Mouse (Mus musculus): ENCODE data around the gene Polr3gl.

The Polr3gl gene

GRCm38 (mm10) chr3:96571336-96571735 is 22.6 kb downstream of the Polr3gl start:
- DNase-seq: no peak

GRCm38 (mm10) chr3:96570643-96571042 is 23.3 kb downstream of the Polr3gl start:
- DNase-seq: no peak

DNA sequence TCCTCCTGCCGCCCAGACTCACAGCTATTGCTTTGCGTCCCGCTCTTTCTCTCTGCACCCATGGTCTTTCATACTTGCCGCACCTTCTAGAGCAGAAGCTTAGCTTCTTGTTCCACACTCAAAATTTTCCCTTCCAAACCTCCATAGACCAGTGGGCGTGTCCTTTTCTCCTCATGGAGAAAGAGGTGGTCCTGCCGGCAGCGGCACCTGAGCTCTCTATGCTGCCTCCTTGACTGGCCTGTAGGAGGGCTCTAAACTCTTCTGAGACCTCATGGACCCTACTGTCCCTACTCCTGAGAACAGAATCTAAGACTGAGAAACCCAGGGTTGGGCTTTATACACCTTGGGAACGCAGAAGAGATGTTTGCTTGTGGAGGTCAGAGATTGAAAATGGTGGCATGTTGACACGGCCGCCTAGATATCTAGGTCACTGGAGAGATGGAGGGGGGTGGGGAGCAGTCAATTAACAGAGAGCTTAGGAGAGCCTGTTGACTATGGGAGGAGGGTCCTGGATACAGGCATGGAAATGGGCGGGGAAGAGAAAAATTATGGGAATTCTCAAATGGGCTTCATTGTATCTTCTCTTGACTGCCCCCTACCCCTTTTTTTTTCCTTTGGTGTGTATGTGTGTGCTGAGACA is 23.9 kb downstream of the Polr3gl start:
- DNase-seq: no peak

DNA sequence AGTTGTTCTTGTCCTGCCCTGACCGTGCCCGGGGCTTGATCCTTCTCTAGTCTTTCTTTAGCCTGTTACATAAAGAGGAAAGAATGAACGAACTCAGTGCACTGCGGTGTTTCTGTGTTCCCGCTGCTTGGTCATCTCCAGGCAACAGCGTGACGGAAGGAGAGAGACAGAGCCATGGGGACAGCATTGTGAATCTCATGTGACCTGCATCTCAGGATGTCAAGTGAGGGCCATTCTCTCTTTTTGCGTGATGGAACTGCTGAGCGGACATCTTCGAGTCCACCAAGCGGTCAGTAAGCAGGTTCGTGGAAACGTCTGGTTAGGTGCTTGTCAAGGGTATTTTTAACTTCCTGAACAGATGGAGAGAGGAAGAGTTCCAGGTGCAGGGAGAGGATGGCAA is 24.5 kb downstream of the Polr3gl start:
- DNase-seq: no peak

GRCm38 (mm10) chr3:96568605-96569004 is 25.4 kb downstream of the Polr3gl start:
- no peak for DNase-seq

DNA sequence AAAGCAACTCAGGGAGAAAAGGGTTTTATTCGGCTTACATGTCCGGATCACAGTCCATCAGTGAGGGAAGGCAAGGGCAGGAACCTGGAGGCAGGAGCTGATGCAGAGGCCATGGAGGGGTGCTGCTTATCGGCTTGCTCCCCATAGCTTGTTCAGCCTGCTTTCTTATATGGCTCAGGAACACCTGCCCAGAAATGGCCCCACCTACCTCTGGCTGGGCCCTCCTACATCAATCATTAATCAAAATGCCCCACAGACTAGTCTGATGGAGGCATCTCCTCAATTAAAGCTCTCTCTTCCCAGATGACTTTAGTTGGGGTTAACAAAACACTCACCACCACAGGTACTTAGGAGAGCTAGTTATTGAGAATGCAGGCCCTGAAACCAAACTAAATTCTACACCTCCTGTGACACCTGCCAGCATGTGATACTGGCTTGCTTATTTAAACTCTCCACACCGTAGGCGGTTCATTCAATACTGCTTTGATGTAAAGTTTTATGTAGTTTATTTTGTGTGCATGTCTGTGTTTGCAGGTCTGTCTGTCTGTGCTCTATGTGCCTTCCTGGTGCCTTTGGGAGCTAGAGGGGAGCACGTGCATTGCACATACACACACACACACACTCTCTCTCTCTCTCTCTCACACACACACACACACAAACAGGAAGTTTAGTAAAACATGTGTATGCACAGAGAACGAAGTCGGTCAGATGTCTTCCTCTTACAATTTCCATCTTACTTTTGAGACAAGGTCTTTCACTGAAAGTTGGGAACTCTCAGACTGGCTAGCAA is 27.1 kb downstream of the Polr3gl start:
- no peak for DNase-seq

GRCm38 (mm10) chr3:96565105-96565504 is 28.9 kb downstream of the Polr3gl start:
- no peak for DNase-seq

DNA sequence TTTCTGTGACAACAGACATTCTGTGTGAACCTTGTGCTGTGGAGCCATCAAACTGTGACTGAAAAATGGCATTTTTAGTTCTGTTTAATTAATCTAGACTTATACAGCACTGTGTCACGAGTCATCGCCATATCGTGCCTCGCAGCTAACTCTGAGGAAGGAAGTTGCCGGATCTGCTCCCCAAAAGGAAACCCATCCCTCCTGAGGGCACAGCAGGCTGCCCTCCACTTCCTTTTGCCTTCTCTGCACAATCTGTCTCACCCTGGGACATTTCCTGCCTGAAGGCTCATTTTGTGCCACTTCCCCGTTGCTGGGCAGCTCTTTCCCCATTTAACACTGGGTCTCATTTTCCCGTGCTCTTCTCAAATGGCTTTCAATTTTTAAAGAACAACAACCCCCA is 29.3 kb downstream of the Polr3gl start:
- DNase-seq: peak; percentile 71 to 75

GRCm38 (mm10) chr3:96563911-96564632 is 29.9 kb downstream of the Polr3gl start:
- no peak for DNase-seq

GRCm38 (mm10) chr3:96563267-96563666 is 30.7 kb downstream of the Polr3gl start:
- DNase-seq: no peak

DNA sequence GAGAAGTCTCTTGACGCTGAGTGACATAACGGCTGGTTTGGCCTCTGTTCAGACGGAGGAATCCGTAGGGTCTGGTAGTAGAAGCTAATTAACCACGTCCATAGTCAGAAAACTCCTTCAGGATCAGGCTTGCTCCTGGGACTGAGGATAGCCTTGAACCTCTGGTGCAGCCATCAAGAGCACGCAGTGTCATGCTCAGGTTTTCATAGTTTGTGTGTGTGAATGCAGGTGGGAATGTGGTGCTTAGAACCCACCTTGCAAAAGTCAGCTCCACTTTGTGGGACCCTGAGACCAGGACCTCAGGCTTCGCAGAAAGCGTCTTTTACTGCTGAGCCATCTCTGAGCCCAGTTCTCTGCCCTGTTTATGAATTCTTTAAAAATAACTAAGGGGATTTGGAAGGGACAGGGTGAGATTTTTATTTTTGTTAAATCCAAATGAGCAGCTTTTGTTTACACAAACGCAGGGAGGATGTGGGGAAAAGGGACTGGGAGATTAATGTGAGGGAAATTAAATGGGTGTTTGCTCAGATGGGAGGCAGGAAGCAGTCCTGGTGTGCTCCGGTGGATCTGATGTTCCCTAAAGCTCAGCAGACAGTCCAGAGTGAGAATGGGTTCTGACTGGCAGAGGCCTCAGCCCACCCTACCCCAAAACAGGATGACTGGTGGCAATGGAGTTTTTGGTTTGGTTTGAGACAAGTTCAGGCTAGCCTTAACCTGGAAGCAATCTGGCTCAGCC is 31.9 kb downstream of the Polr3gl start:
- DNase-seq: peak; percentile 49 to 55

DNA sequence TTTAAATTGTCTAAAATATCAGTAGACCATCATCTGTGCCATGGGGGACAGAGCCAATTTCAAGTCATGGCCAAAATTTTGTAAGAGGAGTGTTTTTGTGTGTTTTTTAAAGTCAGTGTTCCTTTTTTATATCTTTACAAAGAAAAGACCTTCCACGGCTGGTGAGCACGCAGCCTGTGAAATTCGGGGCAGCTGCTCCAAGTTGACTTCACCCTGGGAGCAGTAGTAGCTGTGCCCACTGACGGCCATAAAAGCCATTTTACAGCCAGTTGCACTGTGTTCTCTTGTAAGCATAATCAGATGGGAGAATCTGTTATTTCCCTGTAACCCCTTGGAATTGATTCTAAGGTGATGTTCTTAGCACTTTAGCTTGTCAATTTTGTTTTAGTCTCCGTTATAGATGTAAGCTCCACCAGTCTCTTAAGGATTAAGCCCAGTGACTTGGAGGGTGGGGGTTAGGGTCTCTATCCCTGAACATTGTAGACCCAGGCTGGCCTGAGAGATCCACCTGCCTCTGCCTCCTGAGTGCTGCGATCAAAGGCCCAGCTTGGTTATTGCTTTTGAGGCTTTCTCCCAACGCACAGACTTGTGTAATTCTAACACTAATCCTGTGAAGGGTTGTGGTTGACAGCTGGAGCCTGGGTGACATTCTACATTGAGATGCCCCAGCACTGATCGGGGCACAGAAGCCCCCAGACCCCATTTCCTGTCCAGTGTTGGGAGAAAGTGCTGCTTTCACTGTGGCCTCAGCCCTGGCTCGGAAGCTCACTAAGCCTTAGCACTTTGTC is 32.9 kb downstream of the Polr3gl start:
- DNase-seq: peak; percentile 48 to 54

DNA sequence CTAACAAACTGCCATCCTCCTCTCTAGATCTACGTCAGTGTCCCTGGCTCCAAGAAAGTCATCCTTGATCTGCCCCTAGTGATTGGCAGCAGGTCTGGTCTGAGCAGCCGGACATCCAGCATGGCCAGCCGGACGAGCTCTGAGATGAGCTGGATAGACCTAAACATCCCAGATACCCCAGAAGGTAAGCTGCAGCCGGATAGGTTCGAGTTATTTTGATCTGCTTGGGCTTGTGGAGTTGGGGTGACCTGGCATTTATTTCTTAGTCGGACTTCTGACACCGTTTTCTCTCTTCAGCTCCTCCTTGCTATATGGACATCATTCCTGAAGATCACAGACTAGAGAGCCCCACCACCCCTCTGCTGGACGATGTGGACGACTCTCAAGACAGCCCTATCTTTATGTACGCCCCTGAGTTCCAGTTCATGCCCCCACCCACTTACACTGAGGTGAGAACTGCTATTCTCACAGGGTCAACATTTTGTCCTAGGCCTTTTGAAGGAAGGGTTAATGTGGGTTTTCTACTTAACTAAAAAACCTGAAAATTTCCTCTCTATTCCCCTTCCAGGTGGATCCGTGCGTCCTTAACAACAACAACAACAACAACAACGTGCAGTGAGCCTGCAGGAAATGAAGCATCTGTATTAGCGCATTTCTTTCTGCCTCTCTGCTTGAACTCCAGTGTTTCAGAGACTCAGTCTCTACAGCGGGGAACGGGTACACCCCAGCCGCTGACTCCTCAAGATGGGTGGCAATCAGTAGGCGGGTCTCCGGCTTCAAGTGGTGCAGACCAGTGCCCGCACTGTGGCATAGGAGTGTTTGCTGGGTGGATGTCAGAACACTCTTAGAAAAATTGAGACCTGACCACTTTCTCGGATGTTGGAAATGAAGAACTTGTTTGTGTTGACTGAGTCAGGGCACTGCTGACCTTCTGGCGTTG is 33.8 kb downstream of the Polr3gl start:
- peak; percentile 54 for DNase-seq

- DNase-seq: peak; percentile 69 to 75
Measured at GRCm38 (mm10) chr3:96559398-96559910, 34.5 kb downstream of the Polr3gl start.

DNA sequence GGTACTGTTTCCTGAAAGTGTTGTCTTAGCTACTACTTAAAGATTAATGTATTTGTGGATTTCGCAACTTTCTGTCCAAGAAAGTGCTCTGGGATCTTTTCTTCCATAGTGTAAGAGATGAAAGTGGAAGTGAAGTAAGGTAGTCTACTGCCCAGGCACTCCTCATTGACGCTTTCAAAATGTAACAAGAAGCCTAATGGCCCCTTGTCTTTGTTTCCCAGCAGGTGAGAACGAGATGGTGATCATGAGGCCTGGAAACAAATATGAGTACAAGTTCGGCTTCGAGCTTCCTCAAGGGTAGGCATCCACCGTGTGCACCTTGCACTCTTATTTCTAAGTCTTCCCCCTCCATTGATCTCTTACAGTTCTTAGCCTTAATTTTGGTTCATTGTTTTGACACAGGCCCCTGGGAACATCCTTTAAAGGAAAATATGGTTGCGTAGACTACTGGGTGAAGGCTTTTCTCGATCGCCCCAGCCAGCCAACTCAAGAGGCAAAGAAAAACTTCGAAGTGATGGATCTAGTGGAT is 35.2 kb downstream of the Polr3gl start:
- DNase-seq: peak; percentile 41 to 48

GRCm38 (mm10) chr3:96558159-96558558 is 35.8 kb downstream of the Polr3gl start:
- DNase-seq: peak; percentile 66 to 73

GRCm38 (mm10) chr3:96557694-96558093 is 36.3 kb downstream of the Polr3gl start, which contains the start of gene Txnip:
Txnip (plus strand) TSS chr3:96557957.
- DNase-seq: peak; percentile 98 to 99

DNA sequence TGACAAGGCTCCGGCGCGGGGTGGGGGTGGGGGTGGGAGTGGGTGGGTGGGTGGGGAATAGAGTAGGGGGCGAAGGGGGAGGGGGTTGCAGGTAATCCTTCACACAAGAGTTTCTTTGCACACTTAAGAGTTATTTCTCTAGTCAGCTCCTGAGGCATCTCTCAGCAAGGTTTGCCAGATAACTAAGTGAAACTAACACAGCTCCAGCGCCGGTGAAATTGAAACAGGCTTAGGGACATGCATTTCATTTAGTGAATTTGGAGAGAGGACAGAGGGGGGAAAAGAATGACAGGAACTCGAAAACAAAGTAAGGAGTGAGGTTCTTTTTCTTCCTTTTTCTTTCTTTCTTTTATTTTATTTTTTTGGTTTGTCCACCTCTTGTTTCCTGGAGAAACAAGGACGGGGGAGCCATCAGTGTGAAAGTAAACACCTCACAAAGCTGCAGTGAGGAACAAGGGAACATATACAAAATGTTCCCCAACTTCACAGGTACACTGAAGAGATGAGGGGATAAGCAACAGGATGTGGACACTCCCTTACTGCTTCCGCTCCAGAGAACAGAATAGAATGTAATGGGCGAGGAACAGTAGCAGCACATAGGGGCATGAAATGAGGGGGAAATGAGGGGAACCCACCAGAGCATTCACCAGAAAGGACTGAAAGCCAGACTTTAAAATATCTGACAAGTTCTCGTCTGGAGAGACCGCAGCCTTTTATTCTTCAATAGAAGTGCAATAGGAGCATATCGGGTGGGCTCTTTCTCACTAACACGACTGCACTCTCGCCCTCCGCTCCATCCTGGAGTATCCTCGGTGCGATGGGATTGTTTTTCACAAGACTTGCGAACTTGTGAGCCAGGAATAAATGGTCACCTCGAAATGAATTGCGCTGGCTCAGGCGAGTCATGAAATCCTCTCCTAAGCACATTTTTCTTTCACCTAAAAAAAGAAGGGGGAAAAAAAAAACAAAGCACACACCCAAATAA is 37.0 kb downstream of the Polr3gl start:
- DNase-seq: peak in 1 of 2 experiments; percentile 64

- no peak for DNase-seq
Measured at GRCm38 (mm10) chr3:96555999-96556614, 37.9 kb downstream of the Polr3gl start.

All from B cell, adult 2 months (primary cell).